Mouse (Mus musculus) liver, adult 2 months (tissue): ENCODE results near the gene Pik3r3.

Source experiments
- CTCF ChIP-seq: fragments of 200-500 bp; IDR thresholded peaks from 2 replicates; pipeline ENCODE4 v1.5.1; 2011; ENCODE audit warnings: low read depth, low read length, control low read depth
- POLR2A ChIP-seq: fragments of 200-500 bp; IDR thresholded peaks from 2 replicates; pipeline ENCODE4 v1.6.1; 2011; ENCODE audit warnings: low read length, control low read depth; ENCODE audit not compliant: insufficient read depth; ENCODE audit errors: extremely low read depth

- TF ChIP-seq CTCF (no peak), POLR2A (no peak)
Observed at GRCm38 (mm10) chr4:116336294-116336693, 114.9 kb downstream of the Pik3r3 start.
